Mouse (Mus musculus): ENCODE measurements around the gene Sh2d6.

Sh2d6 gene

DNA sequence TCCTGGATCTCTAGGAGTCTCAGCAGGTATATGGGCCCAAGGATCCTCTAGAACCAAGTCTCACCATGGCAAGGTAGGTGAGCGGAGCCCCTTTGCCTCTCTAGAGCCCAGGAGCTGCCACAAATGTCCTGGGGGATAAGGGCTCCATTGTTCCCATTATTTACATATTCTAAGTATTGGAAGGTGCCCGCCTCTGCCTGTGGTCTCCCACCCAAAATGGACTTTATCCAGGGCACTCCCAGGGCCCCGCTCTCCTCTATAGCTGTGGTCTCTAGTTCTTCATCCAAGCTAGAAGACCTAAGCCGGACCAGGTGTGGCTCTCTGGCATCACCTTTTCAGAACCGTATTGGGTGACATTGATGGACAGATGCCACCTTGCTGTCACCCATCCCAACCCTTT, at the start of gene Sh2d6:
Gene Sh2d6 (minus strand): TSS at position 101 of the 400 bp plus-strand sequence.
- DNase-seq (ENCODE audit: low read depth), result no peak

DNA sequence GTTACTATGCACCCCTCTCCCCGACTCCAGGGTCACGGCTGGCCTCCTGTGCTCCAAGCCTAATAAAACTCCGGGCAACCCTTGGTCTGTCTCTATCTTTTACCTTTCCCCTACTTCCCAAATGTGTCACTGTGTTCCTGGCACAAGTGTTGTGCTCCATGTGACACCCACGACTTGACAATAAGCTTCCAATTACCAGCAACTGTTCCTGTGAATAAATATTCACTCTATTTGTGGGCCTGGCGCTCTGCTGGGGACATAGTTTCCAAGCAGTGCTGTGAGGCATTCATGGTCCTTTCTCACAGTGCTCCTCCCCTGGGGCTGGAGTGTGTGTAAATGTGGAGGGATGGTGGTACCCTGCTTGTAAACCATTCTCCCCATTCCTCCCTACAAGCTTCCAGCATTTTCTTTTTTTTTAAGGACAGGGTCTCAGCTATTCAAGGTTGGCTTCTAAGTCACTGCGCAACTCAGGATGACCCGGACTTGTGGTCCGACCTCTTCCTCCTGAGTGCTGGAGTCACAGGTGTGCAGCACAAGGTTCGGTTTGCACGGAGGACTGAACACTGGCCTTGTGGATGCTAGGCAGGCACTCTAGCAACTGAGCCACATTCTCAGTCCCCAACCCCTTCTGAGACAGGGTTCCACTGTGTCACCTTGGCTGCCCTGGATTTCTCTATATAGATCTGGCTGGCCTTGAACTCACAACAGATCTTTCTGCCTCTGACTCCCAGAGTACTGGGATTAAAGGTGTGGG, 49.3 kb upstream of the Sh2d6 start:
- DNase-seq (ENCODE audit: low read depth), result no peak

DNA sequence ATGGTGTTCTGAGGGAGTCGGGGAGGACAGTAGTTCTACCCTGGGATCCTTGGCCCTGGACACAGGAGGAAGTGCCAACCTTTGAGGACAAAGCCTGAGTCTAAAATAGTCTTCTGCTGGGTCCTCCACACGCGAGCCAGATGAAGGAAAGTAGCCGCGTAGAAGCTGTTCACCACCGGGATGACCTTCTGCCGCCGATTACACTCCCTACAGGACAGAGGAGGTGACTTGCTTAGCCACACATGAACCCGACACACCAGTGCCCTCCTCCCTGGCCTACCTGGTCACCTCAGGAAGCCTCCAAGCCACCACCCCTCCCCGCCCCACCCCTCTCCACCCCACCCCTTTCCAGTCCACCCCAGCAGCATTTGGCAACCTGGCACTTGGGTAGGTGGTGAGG, 47.2 kb upstream of the Sh2d6 start:
- DNase-seq (ENCODE audit: low read depth), result no peak

DNA sequence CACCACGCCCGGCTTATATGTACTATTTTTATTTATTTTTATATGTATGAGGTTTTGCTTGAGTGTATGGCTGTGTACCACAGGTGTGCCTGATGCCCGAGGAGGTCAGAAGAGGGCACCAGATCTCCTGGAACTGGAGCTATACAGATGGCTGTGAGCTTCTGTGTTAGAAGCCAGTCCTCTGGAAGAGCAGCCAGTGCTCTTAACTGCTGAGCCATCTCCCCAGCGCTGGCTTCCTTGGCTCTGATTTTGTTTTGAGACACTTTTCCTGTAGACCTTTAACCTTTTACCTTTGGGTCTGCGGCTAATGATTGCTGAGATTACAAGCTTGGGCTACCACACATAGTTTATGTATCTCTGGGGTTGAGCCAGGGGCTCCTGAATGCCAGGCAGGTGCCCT, 46.0 kb upstream of the Sh2d6 start:
- no peak for DNase-seq (ENCODE audit: low read depth)

DNA sequence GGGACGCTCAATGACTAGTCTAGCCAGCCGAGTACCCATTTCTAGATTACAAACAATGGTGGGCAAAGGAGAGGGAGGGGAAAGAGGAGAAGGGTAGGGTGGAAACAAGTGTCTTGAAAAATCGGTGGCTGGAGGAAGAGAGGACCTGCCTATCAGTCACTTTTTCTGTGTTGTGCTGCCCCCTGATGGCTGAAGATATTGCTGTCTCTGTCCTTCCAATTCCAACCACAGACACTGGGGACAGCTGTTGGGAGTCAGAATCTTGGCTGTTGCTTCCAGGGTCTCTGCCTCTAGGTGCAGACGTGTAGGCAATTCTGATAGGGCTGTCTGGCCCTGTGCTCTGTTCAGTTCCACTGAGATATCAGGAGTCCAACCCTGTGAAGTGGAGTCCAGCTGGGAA, 44.5 kb upstream of the Sh2d6 start:
- DNase-seq (ENCODE audit: low read depth), result peak; percentile 78

DNA sequence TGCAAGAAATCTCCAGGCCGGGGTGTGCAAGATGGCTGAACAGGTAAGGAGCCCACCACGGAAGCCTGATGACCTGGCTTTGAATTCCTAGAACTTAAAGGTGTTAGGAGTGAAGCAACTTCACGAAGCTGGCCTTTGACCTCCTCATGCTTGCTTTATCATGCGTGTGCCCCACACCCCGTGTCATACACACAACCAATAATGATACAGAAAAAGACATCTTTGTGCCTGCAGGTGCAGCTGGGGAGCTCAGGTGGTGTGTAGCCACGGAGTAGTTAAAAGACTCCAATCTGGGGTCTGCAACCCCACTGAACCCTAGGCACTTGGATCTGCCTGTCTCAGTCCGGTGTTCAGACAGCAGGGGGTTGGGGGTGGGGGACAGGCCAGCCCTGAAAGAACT, 44.0 kb upstream of the Sh2d6 start:
- no peak for DNase-seq (ENCODE audit: low read depth)

DNA sequence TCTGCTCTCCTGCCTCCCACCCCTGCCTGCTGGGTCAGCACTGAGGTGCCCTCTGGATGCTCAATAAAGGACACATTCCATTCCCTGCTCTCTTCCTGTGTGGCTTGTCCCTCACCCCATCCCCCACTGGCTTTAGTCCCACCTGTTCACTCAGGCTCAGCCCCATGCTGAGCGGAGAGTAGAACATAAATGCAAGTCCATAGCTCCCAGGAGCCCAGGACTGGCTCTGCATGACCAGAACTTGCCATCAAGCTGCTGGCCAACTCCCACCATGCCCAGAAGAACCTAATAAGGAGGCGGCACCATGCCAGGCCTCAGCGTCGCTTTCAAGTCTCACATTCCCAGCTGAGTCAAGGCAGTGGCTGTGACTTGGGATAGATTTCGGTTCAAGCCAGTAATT, 41.4 kb upstream of the Sh2d6 start:
- DNase-seq (ENCODE audit: low read depth), result no peak

DNA sequence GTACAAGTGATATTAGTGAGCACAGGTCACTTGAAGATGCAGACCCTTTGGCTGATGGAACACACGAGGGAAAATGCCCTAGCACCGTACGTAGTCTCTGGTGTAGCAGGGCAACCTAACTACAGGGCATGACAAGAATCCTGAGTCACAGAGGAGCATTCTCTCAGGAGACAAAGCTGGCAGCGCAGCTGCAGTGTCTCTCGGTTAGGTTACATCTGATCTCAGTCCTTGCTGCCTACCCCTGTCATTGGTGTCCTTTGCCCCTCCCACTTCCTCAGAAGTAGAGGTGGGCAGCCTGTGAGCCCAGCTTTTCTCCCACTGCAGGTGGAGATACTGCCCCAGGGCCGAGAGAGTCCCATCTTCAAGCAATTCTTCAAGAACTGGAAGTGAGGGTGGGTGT, 41.0 kb upstream of the Sh2d6 start:
- no peak for DNase-seq (ENCODE audit: low read depth)

- no peak for DNase-seq (ENCODE audit: low read depth)
Observed at GRCm38 (mm10) chr6:72560801-72561200, 39.3 kb upstream of the Sh2d6 start.

DNA sequence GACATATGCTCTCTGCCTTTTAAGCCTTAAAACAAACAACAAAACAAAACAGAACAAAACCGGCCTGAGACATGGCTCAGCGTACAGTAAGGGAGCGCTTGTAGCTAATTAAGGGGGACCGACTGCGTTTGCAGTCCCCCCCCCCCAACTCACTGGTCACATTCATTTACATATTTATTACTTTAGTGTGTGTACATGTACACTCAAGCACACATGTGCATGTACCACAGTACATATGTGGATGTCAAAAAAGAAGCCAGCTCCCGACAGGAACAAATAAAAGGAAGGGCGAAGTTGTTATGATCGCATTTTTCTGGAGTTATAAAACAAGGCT, 31.5 kb upstream of the Sh2d6 start:
- DNase-seq (ENCODE audit: low read depth), result no peak

DNA sequence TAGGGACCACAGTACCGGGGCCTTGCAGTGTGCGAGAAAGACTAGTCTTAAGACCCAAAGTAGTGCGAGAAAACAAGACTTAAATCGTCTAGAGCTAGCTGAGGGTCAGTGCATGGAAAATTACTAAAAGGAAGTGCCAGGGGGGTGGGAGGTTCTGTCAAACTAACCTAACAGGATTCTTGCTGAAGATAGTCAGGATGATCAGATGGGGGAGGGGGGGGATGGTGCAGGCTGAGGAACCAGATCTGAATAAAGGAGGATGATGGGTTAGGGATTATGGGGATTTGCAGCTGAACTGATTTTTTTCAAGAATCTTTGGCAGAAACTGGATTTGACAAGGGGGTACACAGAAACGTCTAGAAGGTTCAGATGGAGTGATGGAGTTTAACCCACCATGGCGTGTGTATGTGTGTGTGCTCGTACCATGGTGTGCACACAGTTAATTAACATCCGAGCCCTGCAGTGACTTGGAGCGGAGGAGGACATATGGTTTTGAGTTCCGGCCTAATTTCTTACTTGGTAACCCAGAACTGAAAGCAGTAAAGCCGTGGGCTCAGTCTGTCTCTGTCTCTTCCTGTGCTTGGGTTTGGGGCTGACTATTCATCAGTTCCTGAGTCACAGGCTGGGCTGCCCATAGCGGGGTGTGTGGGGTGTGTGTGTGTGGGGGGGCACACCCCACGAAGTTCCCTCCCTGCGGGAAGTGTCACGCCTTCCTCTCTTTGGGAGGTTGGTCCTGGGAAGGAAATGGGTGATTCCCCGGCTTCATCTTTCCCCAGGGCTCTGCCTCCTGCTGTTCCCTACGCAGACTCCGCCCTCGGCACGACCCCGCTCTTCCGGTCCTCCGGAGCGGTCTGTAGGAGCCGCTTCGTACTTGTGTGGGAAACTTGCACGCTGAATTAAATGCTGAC, 30.9 kb upstream of the Sh2d6 start:
- DNase-seq (ENCODE audit: low read depth), result no peak

DNA sequence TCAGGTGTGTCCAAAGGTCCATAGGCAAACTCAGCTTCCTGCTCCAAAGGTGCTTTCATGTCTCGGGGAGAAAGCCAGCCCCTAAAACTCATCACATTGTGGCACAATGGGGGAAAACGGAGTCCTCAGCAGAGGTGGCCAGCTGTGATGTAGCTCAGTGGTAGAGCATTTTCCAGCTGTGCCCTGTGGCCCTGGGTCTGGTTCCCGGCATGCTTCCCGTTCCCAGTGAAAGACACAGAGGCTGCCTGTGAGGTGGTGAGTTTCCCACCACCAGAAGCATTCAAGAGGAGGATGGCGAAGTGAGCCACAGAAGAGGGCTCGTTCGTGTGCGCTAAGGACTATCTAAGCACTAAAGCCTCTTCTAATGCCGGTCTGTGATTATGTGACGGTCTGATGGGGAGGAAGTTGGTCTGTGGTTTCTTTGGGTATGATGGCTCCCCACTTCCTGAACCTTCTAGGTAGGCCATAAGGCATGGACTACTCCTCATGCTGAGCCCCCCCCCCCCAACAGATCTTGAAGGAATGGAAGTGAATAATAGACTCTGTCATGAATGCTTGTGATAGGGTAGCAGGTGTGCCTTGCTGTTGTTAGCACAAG, 29.1 kb upstream of the Sh2d6 start:
- DNase-seq (ENCODE audit: low read depth), result no peak

GRCm38 (mm10) chr6:72550025-72550424, 28.5 kb upstream of the Sh2d6 start:
- no peak for DNase-seq (ENCODE audit: low read depth)

DNA sequence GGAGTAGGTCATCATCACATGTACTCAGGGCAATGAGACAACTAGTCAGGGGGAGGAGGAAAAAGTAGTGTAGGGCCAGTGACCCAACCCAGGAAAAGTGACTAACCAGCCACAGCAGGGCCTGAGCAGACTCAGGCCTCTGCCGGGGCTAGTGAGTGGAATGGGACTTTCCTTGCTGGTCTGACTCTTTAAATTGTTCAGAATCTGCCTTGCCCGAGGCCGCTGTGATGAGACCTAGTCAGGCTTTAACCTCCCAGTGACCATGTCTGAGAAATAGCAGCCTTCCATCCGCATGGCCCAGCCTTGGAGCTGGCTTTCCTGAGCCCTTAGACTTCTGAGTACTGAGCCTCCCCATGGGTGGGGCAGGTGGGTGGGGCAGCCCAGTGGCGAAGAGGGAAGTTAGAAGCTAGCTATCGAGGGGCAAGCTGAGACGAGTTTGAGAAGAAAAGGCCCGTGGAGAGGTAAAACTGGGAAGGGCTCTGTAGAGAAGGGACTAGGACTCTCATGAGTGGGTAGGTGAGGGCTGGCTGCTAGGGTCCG, 27.6 kb upstream of the Sh2d6 start:
- DNase-seq (ENCODE audit: low read depth), result peak; percentile 52

DNA sequence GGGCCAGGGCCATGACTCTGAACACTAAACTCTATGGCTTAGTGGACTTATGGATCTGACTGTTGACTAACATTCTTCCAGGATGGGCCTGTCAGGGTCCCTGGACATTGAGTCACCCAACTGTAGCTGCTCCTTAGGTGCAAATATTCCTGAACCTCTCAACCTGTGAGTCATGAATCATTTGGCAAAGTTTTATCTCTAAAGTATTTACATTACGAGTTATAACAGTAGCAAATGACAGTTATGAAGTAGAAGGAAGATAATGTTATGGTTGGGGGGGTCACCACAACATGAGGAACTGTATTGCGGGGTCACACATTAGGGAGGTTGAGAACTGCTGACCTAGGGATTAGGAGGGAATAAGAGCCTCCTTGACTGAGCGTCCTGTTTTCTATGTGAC, 26.4 kb upstream of the Sh2d6 start:
- no peak for DNase-seq (ENCODE audit: low read depth)

DNA sequence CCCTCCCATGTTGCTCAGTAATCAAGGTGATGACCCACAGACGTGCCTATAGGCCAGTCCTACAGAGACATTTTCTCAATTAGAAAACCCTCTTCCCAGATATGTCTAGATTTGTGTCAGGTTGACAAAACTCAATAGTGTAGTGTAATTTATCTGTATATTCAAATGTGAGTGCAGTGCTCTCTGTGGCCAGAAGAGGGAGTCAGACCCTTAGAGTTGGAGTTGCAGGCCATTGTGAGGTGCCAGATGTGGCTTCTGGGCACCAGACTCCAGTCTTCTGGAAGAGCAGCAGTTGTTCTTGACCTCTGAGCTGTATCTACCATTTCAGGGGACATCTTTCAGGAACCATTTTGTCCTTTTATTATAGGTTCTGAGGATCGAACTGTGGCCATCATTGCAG, 25.6 kb upstream of the Sh2d6 start:
- no peak for DNase-seq (ENCODE audit: low read depth)

DNA sequence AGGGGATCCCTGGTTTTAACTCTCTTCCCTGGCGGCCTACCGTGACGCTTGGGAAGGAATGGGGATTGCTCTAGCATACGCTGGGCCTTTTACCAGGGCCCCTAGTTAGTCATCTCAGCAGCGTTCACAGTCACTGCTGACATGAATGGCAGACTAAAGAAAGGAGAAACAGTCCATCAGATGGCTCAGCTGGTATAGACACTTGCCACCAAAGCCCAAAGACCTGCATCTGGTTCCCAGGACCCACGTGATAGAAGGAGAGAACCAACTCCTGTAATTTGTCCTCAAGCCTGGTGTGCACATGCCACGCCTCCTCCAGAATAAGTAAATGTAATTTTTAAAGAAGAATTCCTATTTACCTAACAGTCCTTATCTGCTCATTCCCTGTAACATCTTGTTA, 23.9 kb upstream of the Sh2d6 start:
- DNase-seq (ENCODE audit: low read depth), result no peak

DNA sequence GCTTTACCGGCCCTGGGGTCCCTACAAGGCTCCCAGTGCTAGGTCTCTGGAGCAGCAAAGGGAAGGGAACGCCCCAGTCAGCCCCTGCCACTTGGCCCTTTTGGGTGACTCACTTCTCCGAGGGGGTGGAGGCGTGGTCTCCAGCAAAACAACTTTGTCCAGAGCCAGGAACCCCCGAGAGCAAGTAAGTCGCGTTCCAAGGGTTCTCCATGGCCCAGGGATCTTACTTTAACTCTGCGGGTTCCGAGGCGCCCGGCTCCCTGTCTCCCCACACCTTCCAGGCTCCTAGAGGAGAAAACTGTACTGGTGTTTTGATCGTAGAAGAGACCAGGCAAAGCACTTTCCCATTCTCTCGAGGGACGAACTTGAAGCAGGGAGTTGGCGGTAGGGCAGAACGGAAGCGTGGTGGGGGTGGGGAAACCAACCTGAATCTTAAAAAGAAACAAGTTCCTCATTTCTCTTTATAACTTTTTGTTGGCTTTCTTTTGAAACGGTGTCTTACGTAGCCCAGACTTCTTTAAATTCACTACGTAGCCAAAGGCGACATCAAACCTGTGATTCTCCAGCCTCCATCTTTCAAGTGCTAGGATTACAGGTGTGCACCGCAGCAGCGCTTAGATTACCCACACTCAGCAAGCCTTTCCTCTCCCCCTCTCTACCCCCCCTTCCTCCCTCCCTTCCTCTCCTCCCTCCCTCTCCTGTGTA, 22.9 kb upstream of the Sh2d6 start, which contains the start of gene Capg:
Gene Capg (plus strand): TSS at position 109 of the 705 bp plus-strand sequence.
- no peak for DNase-seq (ENCODE audit: low read depth)

DNA sequence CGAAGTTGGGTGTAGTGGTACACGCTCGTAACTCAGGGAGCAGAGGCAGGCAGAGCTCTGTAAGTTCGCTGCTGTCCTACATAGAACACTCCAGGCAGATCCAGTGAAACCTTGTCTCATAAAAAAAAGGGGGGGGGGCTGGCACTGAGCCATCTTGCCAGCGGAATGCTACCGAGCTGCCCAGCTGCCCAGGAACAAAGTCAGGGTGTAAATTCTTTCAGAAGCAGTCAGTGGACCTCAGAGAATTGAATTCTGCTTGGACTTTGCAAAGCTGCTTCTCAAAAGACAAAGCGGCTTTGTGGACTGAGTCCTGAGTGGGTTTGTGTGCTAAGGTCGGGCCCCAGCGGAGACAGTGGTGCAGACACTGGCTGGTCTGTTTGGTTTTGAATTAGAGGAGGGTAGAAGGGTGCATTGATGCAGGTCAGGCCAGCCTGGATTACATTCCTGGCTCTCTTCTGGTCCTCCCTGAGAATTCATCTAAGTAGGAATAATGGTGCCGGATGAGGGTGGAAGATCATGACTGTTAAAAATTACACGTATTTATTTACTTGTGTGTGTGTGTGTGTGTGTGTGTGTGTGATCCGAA, 21.9 kb upstream of the Sh2d6 start:
- no peak for DNase-seq (ENCODE audit: low read depth)

- DNase-seq (ENCODE audit: low read depth), result peak; percentile 85
Observed at GRCm38 (mm10) chr6:72538562-72539031, 17.1 kb upstream of the Sh2d6 start.

- DNase-seq (ENCODE audit: low read depth), result no peak
Observed at GRCm38 (mm10) chr6:72537998-72538500, 16.5 kb upstream of the Sh2d6 start.
